Mouse (Mus musculus) heart, adult 10 weeks (tissue): ENCODE measurements around the gene Unc79. TPM values are rescaled to one million over a fixed set of nuclear protein-coding genes. Genes with fewer than 3 reads are reported as not detected.

Experiments used
- polyA plus RNA-seq: library from polyadenylated mRNA; stranded (reverse); fragments of 350-450 nt; fragmentation: Illumina TruSeq; extraction: RNeasy Lipid Tissue Mini Kit (QIAGEN cat#74804); gene quantifications from one replicate; pipeline ENCODE4 v1.2.3, GENCODE M21; 2014; ENCODE audit warnings: low read depth, low replicate concordance

The Unc79 gene
- polyA plus RNA-seq, result not detected

DNA sequence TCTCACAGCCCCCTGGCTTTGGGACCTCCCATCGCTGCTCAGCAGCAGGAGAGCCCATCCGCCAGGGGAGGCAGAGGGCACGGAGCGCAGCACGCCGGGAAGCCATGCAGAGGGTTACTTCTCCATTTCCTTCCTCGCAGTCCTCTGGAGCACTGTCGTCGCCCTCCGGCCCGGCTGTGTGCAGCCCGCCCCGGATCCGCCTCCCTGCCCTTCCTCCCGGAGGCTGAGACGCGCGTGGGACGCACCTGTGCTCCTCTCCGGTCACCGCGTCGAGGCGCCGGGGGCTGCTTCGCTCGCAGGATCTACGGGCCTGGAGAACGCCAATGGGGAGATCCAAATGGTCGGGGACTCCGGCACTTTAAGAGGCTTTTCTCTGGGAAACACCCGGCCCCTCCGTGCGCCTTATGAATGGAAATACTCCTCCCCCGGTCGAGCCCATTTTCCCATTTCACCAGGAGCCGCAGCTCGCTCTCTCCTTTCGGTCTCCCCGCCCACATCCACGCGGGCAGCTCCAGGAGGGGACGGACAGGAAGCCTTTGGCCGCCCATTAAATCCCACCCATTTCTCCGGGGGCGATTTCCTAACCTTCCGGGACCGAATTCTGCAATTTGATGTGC, at the start of gene Unc79:
Gene Unc79 (plus strand): TSS at position 82 of the 617 bp plus-strand sequence.

DNA sequence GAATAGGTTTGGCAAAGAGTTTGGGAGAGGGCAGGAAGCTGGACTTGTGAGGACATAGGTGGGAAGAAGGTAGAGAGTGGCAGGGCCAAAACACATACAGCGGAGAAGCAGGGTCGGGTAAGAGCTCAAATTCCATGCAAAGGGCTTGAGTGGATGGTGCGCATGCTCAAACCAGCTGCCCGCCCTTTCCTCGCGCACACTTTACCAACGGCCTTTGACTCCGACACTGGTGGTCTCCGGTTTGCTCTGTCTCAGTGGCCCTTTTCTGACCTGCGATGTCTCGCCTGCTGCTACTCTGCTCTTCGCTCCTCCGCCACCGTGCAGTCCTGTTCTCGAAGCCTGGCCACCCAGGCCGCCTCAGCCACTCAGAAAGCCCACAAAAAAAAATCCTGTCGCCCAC, 49.6 kb upstream of the Unc79 start, which contains the start of gene Cox8c:
Gene Cox8c (plus strand): TSS at position 226 of the 400 bp plus-strand sequence.

Other genes with a start within 250 kb of the Unc79 start
- gene Itpk1, start 243.9 kb upstream of the Unc79 start, polyA plus RNA-seq, result 9.9 TPM
- gene Moap1, start 205.2 kb upstream of the Unc79 start, polyA plus RNA-seq, result 6.7 TPM
- 4.1 TPM for gene Tmem251, start 205.1 kb upstream of the Unc79 start, polyA plus RNA-seq
- not detected for gene Gm28051, start 191.1 kb upstream of the Unc79 start, polyA plus RNA-seq
- gene Gon7, start 191.1 kb upstream of the Unc79 start, polyA plus RNA-seq, result 7.7 TPM
- 25.7 TPM for gene Ubr7, start 190.9 kb upstream of the Unc79 start, polyA plus RNA-seq
- 5.3 TPM for gene Gm20604, start 190.2 kb upstream of the Unc79 start, polyA plus RNA-seq
- gene Btbd7, start 70.4 kb upstream of the Unc79 start, polyA plus RNA-seq, result 15.4 TPM
- gene Cox8c, start 49.5 kb upstream of the Unc79 start, polyA plus RNA-seq, result not detected